Mouse (Mus musculus) kidney, embryonic 15.5 days (tissue): ENCODE results near the gene Rab5c. TPM values are rescaled to one million over a fixed set of nuclear protein-coding genes. Genes with fewer than 3 reads are reported as not detected.
A peak's percentile ranks its signal among the peaks of the same experiment; 100 is the strongest.

Experiments used
- ATAC-seq: fragments of 200-750 bp; cut with Nextera tagmentation; replicated peaks from 2 replicates; pipeline ENCODE4 v1.8.0; 2017; ENCODE audit warnings: moderate TSS enrichment; ENCODE audit not compliant: low FRiP score
- H3K27ac ChIP-seq: fragments of 300-500 bp; sonication (generic); 2 replicates; pipeline ENCODE4 v1.5.1; 2015; ENCODE audit warnings: mild to moderate bottlenecking, inconsistent platforms
- H3K27me3 ChIP-seq: fragments of 300-500 bp; sonication (generic); 2 replicates; pipeline ENCODE4 v1.6.1; 2015; ENCODE audit warnings: inconsistent platforms
- H3K36me3 ChIP-seq: fragments of 300-500 bp; sonication (generic); 2 replicates; pipeline ENCODE4 v1.6.1; 2015; ENCODE audit warnings: inconsistent platforms
- H3K4me1 ChIP-seq: fragments of 300-500 bp; sonication (generic); 2 replicates; pipeline ENCODE4 v1.6.1; 2015; ENCODE audit warnings: inconsistent platforms
- H3K4me2 ChIP-seq: fragments of 300-500 bp; sonication (generic); 2 replicates; pipeline ENCODE4 v1.6.1; 2015; ENCODE audit warnings: moderate library complexity, mild to moderate bottlenecking, inconsistent platforms
- H3K4me3 ChIP-seq: fragments of 300-500 bp; sonication (generic); replicated peaks from 2 replicates; pipeline ENCODE4 v1.5.1; 2015; ENCODE audit warnings: mild to moderate bottlenecking, inconsistent platforms
- H3K9ac ChIP-seq: fragments of 300-500 bp; sonication (generic); 2 replicates; pipeline ENCODE4 v1.6.1; 2015; ENCODE audit warnings: mild to moderate bottlenecking, inconsistent platforms
- H3K9me3 ChIP-seq: fragments of 300-500 bp; sonication (generic); replicated peaks from 2 replicates; pipeline ENCODE4 v1.6.1; 2016; ENCODE audit warnings: inconsistent platforms
- WGBS: fragments of 180-500 bp; shearing (Covaris S2); methylation state at CpG from one replicate; pipeline ENCODE4 v1.1.7; 2015; ENCODE audit warnings: mixed read lengths; 5-methylcytosine and 5-hydroxymethylcytosine counted together
- polyA plus RNA-seq: library from polyadenylated mRNA; unstranded; fragments of >200 nt; fragmentation: Nextera tagmentation; extraction: Ambion mirVana; gene quantifications from 2 replicates; pipeline ENCODE4 v1.2.1, GENCODE M21; 2015

The Rab5c gene
- polyA plus RNA-seq, 1 experiment from 2014 or later: 32.3 TPM

GRCm38 (mm10) chr11:100687265-100687664, 50.8 kb downstream of the Rab5c start:
- Histone ChIP-seq H3K27me3 (peaks cover 20% of the 10 kb centered on the region), H3K27ac (no peak overlapping the region), H3K36me3 (no peaks in the 10 kb centered on the region), H3K4me2 (no peak overlapping the region), H3K4me1 (peaks cover 9% of the 10 kb centered on the region), H3K4me3 (no peak overlapping the region), H3K9ac (no peak overlapping the region), H3K9me3 (no peaks in the 10 kb centered on the region)
- no peak for ATAC-seq
- 77% methylated on average over 7 of the region's 7 CpGs for WGBS

GRCm38 (mm10) chr11:100685371-100685770, 52.6 kb downstream of the Rab5c start:
- no peak overlapping the region for H3K9ac ChIP-seq
- 74% methylated on average over 2 of the region's 3 CpGs for WGBS
- ATAC-seq: no peak
- peaks cover 4% of the 10 kb centered on the region for H3K27me3 ChIP-seq
- no peaks in the 10 kb centered on the region for H3K4me1 ChIP-seq
- H3K4me3 ChIP-seq: no peak overlapping the region
- H3K9me3 ChIP-seq: no peaks in the 10 kb centered on the region
- H3K27ac ChIP-seq: no peak overlapping the region
- H3K4me2 ChIP-seq: no peak overlapping the region
- H3K36me3 ChIP-seq: no peaks in the 10 kb centered on the region

GRCm38 (mm10) chr11:100684084-100684483, 53.9 kb downstream of the Rab5c start:
- Histone ChIP-seq H3K9ac (no peak overlapping the region), H3K4me2 (no peak overlapping the region), H3K9me3 (no peaks in the 10 kb centered on the region), H3K27ac (no peak overlapping the region), H3K27me3 (no peaks in the 10 kb centered on the region), H3K4me3 (no peak overlapping the region), H3K36me3 (no peaks in the 10 kb centered on the region), H3K4me1 (no peaks in the 10 kb centered on the region)
- 46% methylated on average over 2 of the region's 2 CpGs for WGBS
- no peak for ATAC-seq

DNA sequence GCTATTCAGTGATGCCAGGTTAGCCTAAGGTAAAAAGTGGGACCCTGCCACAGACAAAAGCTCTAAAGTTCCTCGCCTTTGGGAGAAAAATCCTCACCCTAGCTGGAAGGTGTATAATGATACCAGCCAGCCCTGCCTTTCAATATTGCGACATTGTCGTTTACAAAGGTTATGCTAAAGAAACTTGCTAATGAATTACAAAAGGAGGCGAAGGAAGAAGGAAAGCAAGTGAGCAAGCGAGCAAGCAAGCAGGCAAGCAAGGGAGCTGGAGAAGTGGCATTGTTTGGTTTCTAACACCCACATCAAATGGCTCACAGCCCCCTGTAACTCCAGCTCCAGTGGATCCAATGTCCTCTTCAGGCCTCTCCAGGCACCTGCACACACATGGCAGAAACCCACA, 55.5 kb downstream of the Rab5c start:
- H3K9ac ChIP-seq: no peak overlapping the region
- 77% methylated on average over 5 of the region's 5 CpGs for WGBS
- no peak overlapping the region for H3K4me3 ChIP-seq
- no peaks in the 10 kb centered on the region for H3K27me3 ChIP-seq
- H3K9me3 ChIP-seq: no peaks in the 10 kb centered on the region
- no peaks in the 10 kb centered on the region for H3K36me3 ChIP-seq
- H3K4me1 ChIP-seq: no peaks in the 10 kb centered on the region
- H3K27ac ChIP-seq: no peak overlapping the region
- no peak for ATAC-seq
- H3K4me2 ChIP-seq: no peak overlapping the region

DNA sequence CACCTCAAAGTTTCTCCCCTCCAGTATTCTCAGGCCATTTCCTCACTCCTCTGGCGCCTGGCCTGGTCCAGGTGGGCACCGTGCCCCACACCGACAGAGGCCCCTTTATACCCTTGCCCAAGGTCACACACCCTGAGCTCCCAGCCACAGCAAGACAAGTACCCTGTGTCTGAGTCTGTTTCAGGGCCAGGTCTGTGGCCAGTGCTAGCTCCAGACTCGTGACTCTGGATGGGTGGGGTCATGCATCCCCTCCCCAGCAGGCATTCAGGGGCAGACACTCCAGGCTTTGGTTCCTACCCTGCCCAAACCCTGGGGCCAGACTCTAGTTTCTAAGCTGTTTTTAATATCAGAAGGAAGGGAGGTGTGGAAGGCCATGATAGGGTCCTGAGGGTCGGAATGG, 56.2 kb downstream of the Rab5c start:
- no peak overlapping the region for H3K9ac ChIP-seq
- H3K27ac ChIP-seq: no peak overlapping the region
- no peak for ATAC-seq
- no peaks in the 10 kb centered on the region for H3K27me3 ChIP-seq
- H3K4me3 ChIP-seq: no peak overlapping the region
- H3K4me2 ChIP-seq: no peak overlapping the region
- H3K9me3 ChIP-seq: no peaks in the 10 kb centered on the region
- H3K36me3 ChIP-seq: no peaks in the 10 kb centered on the region
- whole genome bisulfite sequencing: 78% methylated on average over 5 of the region's 5 CpGs
- H3K4me1 ChIP-seq: no peaks in the 10 kb centered on the region

DNA sequence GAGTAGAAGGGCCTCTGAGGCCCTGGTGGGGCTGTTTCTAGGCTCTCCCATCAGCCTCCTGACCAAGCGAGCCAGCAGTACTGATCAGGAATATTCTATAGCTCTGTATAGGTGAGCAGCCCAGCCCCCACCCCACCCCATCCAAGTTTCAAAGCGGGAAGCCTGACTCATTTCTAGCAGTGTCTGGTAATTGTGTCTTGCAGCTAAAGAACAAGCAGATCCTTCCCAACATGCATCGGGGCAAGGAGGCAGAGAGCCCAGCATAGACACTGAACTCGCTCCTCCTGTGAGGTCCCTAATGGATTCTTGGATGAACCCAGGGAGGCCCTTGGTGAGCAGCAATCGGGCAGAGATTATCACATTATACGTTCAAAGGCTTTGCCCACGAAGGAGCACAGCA, 60.2 kb downstream of the Rab5c start:
- H3K27me3 ChIP-seq: peaks cover 20% of the 10 kb centered on the region
- no peaks in the 10 kb centered on the region for H3K36me3 ChIP-seq
- WGBS: 54% methylated on average over 7 of the region's 7 CpGs
- no peak overlapping the region for H3K4me3 ChIP-seq
- no peak overlapping the region for H3K9ac ChIP-seq
- no peak for ATAC-seq
- H3K9me3 ChIP-seq: no peaks in the 10 kb centered on the region
- H3K4me2 ChIP-seq: no peak overlapping the region
- peaks cover 7% of the 10 kb centered on the region for H3K4me1 ChIP-seq
- no peak overlapping the region for H3K27ac ChIP-seq

DNA sequence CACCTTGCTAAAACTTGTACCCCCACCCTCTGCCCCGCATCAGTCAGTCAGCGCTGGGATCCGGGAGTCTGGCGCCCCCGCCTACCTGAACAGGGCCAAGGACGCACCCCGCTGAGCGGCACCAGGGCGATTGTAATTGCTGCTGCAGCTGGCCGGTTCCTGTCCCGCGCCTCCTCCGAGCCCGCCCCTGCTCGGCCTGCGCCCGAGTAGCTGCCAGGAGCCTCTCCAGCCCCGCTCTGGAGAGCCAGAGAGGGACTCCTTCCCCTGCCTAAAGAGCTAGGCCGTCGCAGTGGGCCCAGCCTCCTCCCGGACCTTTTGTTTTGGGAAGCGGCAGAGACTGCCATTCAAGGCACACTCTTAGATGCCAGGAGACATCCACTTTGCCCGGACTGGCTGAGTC, 64.8 kb downstream of the Rab5c start:
- H3K4me1 ChIP-seq: peaks cover 9% of the 10 kb centered on the region
- ATAC-seq: no peak; the same call in 1 of the 2 replicates
- peak overlapping the region; percentile 3; the same call in 1 of the 2 replicates for H3K9ac ChIP-seq

GRCm38 (mm10) chr11:100671956-100672355, 66.1 kb downstream of the Rab5c start:
- Histone ChIP-seq H3K9ac (no peak overlapping the region), H3K4me1 (peaks cover 9% of the 10 kb centered on the region), H3K27ac (no peak overlapping the region), H3K36me3 (no peaks in the 10 kb centered on the region), H3K9me3 (no peaks in the 10 kb centered on the region), H3K4me3 (no peak overlapping the region), H3K4me2 (no peak overlapping the region), H3K27me3 (peaks cover 33% of the 10 kb centered on the region)
- WGBS: 70% methylated on average over 2 of the region's 2 CpGs
- no peak for ATAC-seq

More for the DNA sequence above, 64.8 kb downstream of the Rab5c start:
- Histone ChIP-seq H3K4me3 (0 out of 2 replicates have a peak overlapping the region, but pooled peaks have one; percentile 2), H3K27ac (no peak overlapping the region), H3K27me3 (peaks cover 33% of the 10 kb centered on the region), H3K4me2 (peak overlapping the region; percentile 40), H3K9me3 (no peaks in the 10 kb centered on the region), H3K36me3 (no peaks in the 10 kb centered on the region)
- 3% methylated on average over 23 of the region's 23 CpGs for WGBS

DNA sequence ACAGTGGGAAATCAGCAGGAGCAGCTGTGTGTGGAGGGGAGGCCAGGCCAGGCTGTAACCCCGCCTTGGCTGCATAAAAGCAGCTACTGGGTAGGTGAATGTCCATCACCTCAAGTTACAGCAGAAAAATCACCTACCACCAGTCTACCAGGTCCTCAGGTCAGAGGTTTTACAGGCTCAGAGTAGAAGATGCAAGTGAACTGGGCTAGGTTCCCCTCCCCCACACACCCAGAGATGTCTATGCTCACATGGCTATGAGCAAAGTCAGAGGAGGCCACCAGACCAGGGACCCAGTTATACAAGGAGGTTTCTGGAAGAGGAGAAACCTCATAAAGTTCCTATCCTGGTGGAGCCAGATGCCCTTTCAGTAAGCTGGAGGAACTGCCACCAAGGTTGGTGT, 67.0 kb downstream of the Rab5c start:
- WGBS: 65% methylated on average over 1 of the region's 1 CpGs
- Histone ChIP-seq H3K36me3 (no peaks in the 10 kb centered on the region), H3K4me3 (no peak overlapping the region), H3K4me2 (no peak overlapping the region), H3K27ac (no peak overlapping the region), H3K27me3 (peaks cover 33% of the 10 kb centered on the region), H3K9ac (no peak overlapping the region), H3K4me1 (peaks cover 9% of the 10 kb centered on the region), H3K9me3 (no peaks in the 10 kb centered on the region)
- ATAC-seq: no peak

Other genes starting within 250 kb of the Rab5c start
- gene Acly, start 210.2 kb downstream of the Rab5c start, polyA plus RNA-seq: 151 and 175 TPM in 2 replicates
- 0.99 and 1.1 TPM in 2 replicates for gene Ttc25, start 192.6 kb downstream of the Rab5c start, polyA plus RNA-seq
- gene Cnp, start 163.3 kb downstream of the Rab5c start, polyA plus RNA-seq: 25.3 and 29.6 TPM in 2 replicates
- gene Nkiras2, start 119.0 kb downstream of the Rab5c start, polyA plus RNA-seq: 59.7 and 63.5 TPM in 2 replicates
- gene Dnajc7, start 118.0 kb downstream of the Rab5c start, polyA plus RNA-seq: 238 and 241 TPM in 2 replicates
- gene Zfp385c, start 45.8 kb downstream of the Rab5c start, polyA plus RNA-seq: 0.27 and 0.40 TPM in 2 replicates
- gene Dhx58, start 33.9 kb downstream of the Rab5c start, polyA plus RNA-seq: 2.8 and 3.6 TPM in 2 replicates
- 60.9 and 68.1 TPM in 2 replicates for gene Kat2a, start 25.8 kb downstream of the Rab5c start, polyA plus RNA-seq
- 0.27 TPM in 1 of 2 replicates, not detected in the other for gene Hspb9, start 24.4 kb downstream of the Rab5c start, polyA plus RNA-seq
- 0.10 TPM in 1 of 2 replicates, not detected in the other for gene Kcnh4, start 21.7 kb upstream of the Rab5c start, polyA plus RNA-seq
- not detected in 2 replicates for gene Hcrt, start 24.7 kb upstream of the Rab5c start, polyA plus RNA-seq
- gene Ghdc, start 32.7 kb upstream of the Rab5c start, polyA plus RNA-seq: 6.7 and 7.9 TPM in 2 replicates
- 19.6 and 19.9 TPM in 2 replicates for gene Stat5b, start 112.5 kb upstream of the Rab5c start, polyA plus RNA-seq
- 3.1 and 3.7 TPM in 2 replicates for gene Stat5a, start 121.1 kb upstream of the Rab5c start, polyA plus RNA-seq
- 44.8 and 45.1 TPM in 2 replicates for gene Stat3, start 201.3 kb upstream of the Rab5c start, polyA plus RNA-seq
- gene Cavin1, start 232.7 kb upstream of the Rab5c start, polyA plus RNA-seq: 131 and 150 TPM in 2 replicates